23 mouse cellular contexts compared by ENCODE assay signal in the genomic region with DNA sequence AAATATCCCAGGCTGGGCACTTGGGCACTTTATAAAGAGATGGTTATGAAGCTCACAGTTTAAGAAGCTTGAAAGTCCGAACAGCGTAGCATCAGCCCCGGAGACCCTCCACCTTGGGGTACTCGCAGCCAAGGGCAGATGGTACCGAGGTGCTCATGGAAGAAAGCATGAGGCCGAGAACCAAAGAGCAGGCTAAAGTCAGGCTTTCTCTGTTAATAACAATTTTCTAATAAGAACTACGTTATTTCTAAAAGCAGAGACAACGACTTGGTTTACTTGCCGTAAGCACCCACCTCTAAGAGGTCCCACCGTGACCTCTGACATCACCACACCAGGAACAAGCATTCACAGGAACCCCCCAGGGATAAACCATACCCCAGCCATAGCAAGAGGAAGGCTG. TPM values are rescaled to one million over a fixed set of nuclear protein-coding genes. Genes with fewer than 3 reads are reported as not detected.
"Had no signal": no experiment of that assay in that cellular context is flagged by ENCODE, and none has a peak within 500 bp of the region (broad histone marks: within the 10 kb centered on the region; RNA-seq: fewer than 3 reads in every experiment).

No protein-coding gene starts in this region.

- H3K4me1 ChIP-seq: neural tube, embryonic 15.5 days; stomach, embryonic 15.5 days had no signal

- H3K4me3 ChIP-seq: neural tube, embryonic 13.5 days; neural tube, embryonic 15.5 days; stomach, embryonic 15.5 days had no signal

- H3K9me3 ChIP-seq: neural tube, embryonic 13.5 days; neural tube, embryonic 15.5 days; stomach, embryonic 15.5 days had no signal

- H3K9ac ChIP-seq: neural tube, embryonic 13.5 days; neural tube, embryonic 15.5 days; stomach, embryonic 15.5 days had no signal

- H3K4me2 ChIP-seq: neural tube, embryonic 13.5 days; neural tube, embryonic 15.5 days; stomach, embryonic 15.5 days had no signal

- H3K27me3 ChIP-seq: neural tube, embryonic 13.5 days; neural tube, embryonic 15.5 days; stomach, embryonic 15.5 days had no signal

- H3K36me3 ChIP-seq: neural tube, embryonic 13.5 days; neural tube, embryonic 15.5 days; stomach, embryonic 15.5 days had no signal

- H3K27ac ChIP-seq: neural tube, embryonic 13.5 days; neural tube, embryonic 15.5 days; stomach, embryonic 15.5 days; stomach, postnatal 0 days had no signal

- DNase-seq: retina, postnatal 1 day; right cerebral cortex, adult 18-20 months; right cerebral cortex, postnatal 14 days; right cerebral cortex, postnatal 25 days; right cerebral cortex, postnatal 4 days; spleen, adult 18-20 months; thymus, adult 18-20 months; thymus, adult 2 months; thymus, postnatal 14 days; thymus, postnatal 25 days; thymus, postnatal 36 days; thymus, postnatal 4 days had no signal

RNA-seq across cellular contexts. Expression of gene Gm4792, which starts 49.5 kb away (rescaled TPM):
- total RNA-seq: neutrophil, adult 5-6 weeks had no signal
- polyA plus RNA-seq: neural tube, embryonic 13.5 days; small intestine, adult 2 months; spleen, adult 2 months; stomach, embryonic 14.5 days; stomach, embryonic 15.5 days; stomach, embryonic 16.5 days; testis, adult 2 months; thymus, adult 2 months; thymus, postnatal 0 days had no signal
